Mouse (Mus musculus): ENCODE measurements around the gene Tm4sf4. TPM values are rescaled to one million over a fixed set of nuclear protein-coding genes. Genes with fewer than 3 reads are reported as not detected.
A peak's percentile ranks its signal among the peaks of the same experiment; 100 is the strongest.

Gene Tm4sf4
- polyA plus RNA-seq, 1 experiment: 0.08 TPM

- Histone ChIP-seq H3K4me2 (ENCODE audit: low read depth) (no peak overlapping the region), H3K4me3 (no peak overlapping the region), H3K36me3 (ENCODE audit: control insufficient read depth, insufficient read depth) (no peaks in the 10 kb centered on the region), H3ac (ENCODE audit: control insufficient read depth, insufficient read length) (no peak overlapping the region), H3K79me2 (ENCODE audit: control insufficient read depth, insufficient read depth) (no peaks in the 10 kb centered on the region), H3K27me3 (ENCODE audit: control insufficient read depth, insufficient read depth, insufficient read length) (no peaks in the 10 kb centered on the region)
- TF ChIP-seq MYOD1 (IDR thresholded peaks at IDR 0.05; ENCODE audit: control insufficient read depth in 1 of 3, insufficient read length in 2 of 3, low read depth in 2 of 3) (no peak), TCF3 (IDR thresholded peaks at IDR 0.05; ENCODE audit: insufficient read length, low read depth) (no peak), SRF (IDR thresholded peaks at IDR 0.05; ENCODE audit: control insufficient read depth, insufficient read length, low read depth) (no peak), POLR2AphosphoS2 (IDR thresholded peaks at IDR 0.05; ENCODE audit: insufficient read length, low read depth) (no peak), REST (IDR thresholded peaks at IDR 0.05; ENCODE audit: insufficient read depth, insufficient read length) (no peak), CEBPB (IDR thresholded peaks at IDR 0.05; ENCODE audit: insufficient read depth, poor library complexity, severe bottlenecking) (no peak), TCF12 (IDR thresholded peaks at IDR 0.05; ENCODE audit: insufficient read depth, poor library complexity, severe bottlenecking) (no peak)
These were observed 20.6 kb downstream of the Tm4sf4 start for GRCm38 (mm10) chr3:57445706-57446105.

- Histone ChIP-seq H3K4me2 (ENCODE audit: low read depth) (peak overlapping the region; percentile 43), H3K27me3 (ENCODE audit: control insufficient read depth, insufficient read depth, insufficient read length) (no peaks in the 10 kb centered on the region), H3K36me3 (ENCODE audit: control insufficient read depth, insufficient read depth) (no peaks in the 10 kb centered on the region), H3K79me2 (ENCODE audit: control insufficient read depth, insufficient read depth) (no peaks in the 10 kb centered on the region), H3ac (ENCODE audit: control insufficient read depth, insufficient read length) (no peak overlapping the region), H3K4me3 (no peak overlapping the region)
- no peak for TF ChIP-seq MYOD1 (IDR thresholded peaks at IDR 0.05; ENCODE audit: control insufficient read depth in 1 of 3, insufficient read length in 2 of 3, low read depth in 2 of 3)
- TF ChIP-seq TCF3 (IDR thresholded peaks at IDR 0.05; ENCODE audit: insufficient read length, low read depth): no peak
- no peak for TF ChIP-seq POLR2AphosphoS2 (IDR thresholded peaks at IDR 0.05; ENCODE audit: insufficient read length, low read depth)
These were observed 22.8 kb downstream of the Tm4sf4 start for GRCm38 (mm10) chr3:57447889-57448288.

GRCm38 (mm10) chr3:57448445-57448844 lies 23.3 kb downstream of the Tm4sf4 start:
- Histone ChIP-seq H3ac (ENCODE audit: control insufficient read depth, insufficient read length) (no peak overlapping the region), H3K4me2 (ENCODE audit: low read depth) (peak overlapping the region; percentile 43), H3K4me3 (no peak overlapping the region), H3K27me3 (ENCODE audit: control insufficient read depth, insufficient read depth, insufficient read length) (no peaks in the 10 kb centered on the region), H3K79me2 (ENCODE audit: control insufficient read depth, insufficient read depth) (no peaks in the 10 kb centered on the region), H3K36me3 (ENCODE audit: control insufficient read depth, insufficient read depth) (no peaks in the 10 kb centered on the region)
- TF ChIP-seq CEBPB (IDR thresholded peaks at IDR 0.05; ENCODE audit: insufficient read depth, poor library complexity, severe bottlenecking) (no peak), REST (IDR thresholded peaks at IDR 0.05; ENCODE audit: insufficient read depth, insufficient read length) (no peak), TCF12 (IDR thresholded peaks at IDR 0.05; ENCODE audit: insufficient read depth, poor library complexity, severe bottlenecking) (no peak), MAX (IDR thresholded peaks at IDR 0.05; ENCODE audit: low read depth) (no peak), POLR2AphosphoS2 (IDR thresholded peaks at IDR 0.05; ENCODE audit: insufficient read length, low read depth) (no peak), USF1 (IDR thresholded peaks at IDR 0.05; ENCODE audit: low read depth) (no peak), MYOG (IDR thresholded peaks at IDR 0.05; ENCODE audit: control insufficient read depth in 1 of 3, insufficient read depth in 1 of 3, insufficient read length in 2 of 3, low read depth in 2 of 3) (no peak), POLR2A (IDR thresholded peaks at IDR 0.05; ENCODE audit: insufficient read length, low read depth) (no peak), MYOD1 (IDR thresholded peaks at IDR 0.05; ENCODE audit: control insufficient read depth in 1 of 3, insufficient read length in 2 of 3, low read depth in 2 of 3) (no peak), E2F4 (IDR thresholded peaks at IDR 0.05; ENCODE audit: insufficient read depth) (no peak), SRF (IDR thresholded peaks at IDR 0.05; ENCODE audit: control insufficient read depth, insufficient read length, low read depth) (no peak), TCF3 (IDR thresholded peaks at IDR 0.05; ENCODE audit: insufficient read length, low read depth) (no peak)

GRCm38 (mm10) chr3:57458652-57459051 lies 33.5 kb downstream of the Tm4sf4 start:
- no peak overlapping the region for H3ac ChIP-seq (ENCODE audit: control insufficient read depth, insufficient read length)
- H3K27me3 ChIP-seq (ENCODE audit: control insufficient read depth, insufficient read depth, insufficient read length): no peaks in the 10 kb centered on the region
- H3K36me3 ChIP-seq (ENCODE audit: control insufficient read depth, insufficient read depth): peaks cover 67% of the 10 kb centered on the region
- no peak overlapping the region for H3K4me2 ChIP-seq (ENCODE audit: low read depth)
- no peak overlapping the region for H3K4me3 ChIP-seq
- no peak for TF ChIP-seq TCF3 (IDR thresholded peaks at IDR 0.05; ENCODE audit: insufficient read length, low read depth)
- no peak for TF ChIP-seq POLR2A (IDR thresholded peaks at IDR 0.05; ENCODE audit: insufficient read length, low read depth)
- no peak for TF ChIP-seq SRF (IDR thresholded peaks at IDR 0.05; ENCODE audit: control insufficient read depth, insufficient read length, low read depth)
- no peak for TF ChIP-seq MYOG (IDR thresholded peaks at IDR 0.05; ENCODE audit: control insufficient read depth in 1 of 3, insufficient read depth in 1 of 3, insufficient read length in 2 of 3, low read depth in 2 of 3)
- TF ChIP-seq POLR2AphosphoS2 (IDR thresholded peaks at IDR 0.05; ENCODE audit: insufficient read length, low read depth): peak; percentile 40
- no peak for TF ChIP-seq MAX (IDR thresholded peaks at IDR 0.05; ENCODE audit: low read depth)
- no peaks in the 10 kb centered on the region for H3K79me2 ChIP-seq (ENCODE audit: control insufficient read depth, insufficient read depth)

- Histone ChIP-seq H3K4me3 (no peak overlapping the region), H3ac (ENCODE audit: control insufficient read depth, insufficient read length) (no peak overlapping the region), H3K27me3 (ENCODE audit: control insufficient read depth, insufficient read depth, insufficient read length) (no peaks in the 10 kb centered on the region), H3K36me3 (ENCODE audit: control insufficient read depth, insufficient read depth) (peaks cover 45% of the 10 kb centered on the region), H3K79me2 (ENCODE audit: control insufficient read depth, insufficient read depth) (peaks cover 23% of the 10 kb centered on the region), H3K4me2 (ENCODE audit: low read depth) (no peak overlapping the region)
- no peak for TF ChIP-seq MYOG (IDR thresholded peaks at IDR 0.05; ENCODE audit: control insufficient read depth in 1 of 3, insufficient read depth in 1 of 3, insufficient read length in 2 of 3, low read depth in 2 of 3)
- TF ChIP-seq CEBPB (IDR thresholded peaks at IDR 0.05; ENCODE audit: insufficient read depth, poor library complexity, severe bottlenecking): no peak
- TF ChIP-seq MYOD1 (IDR thresholded peaks at IDR 0.05; ENCODE audit: control insufficient read depth in 1 of 3, insufficient read length in 2 of 3, low read depth in 2 of 3): no peak
These were observed 38.2 kb downstream of the Tm4sf4 start for GRCm38 (mm10) chr3:57463302-57463701.
